Mouse (Mus musculus): Measurements from ENCODE around the gene Efna1. TPM values are rescaled to one million over a fixed set of nuclear protein-coding genes. Genes with fewer than 3 reads are reported as not detected.
A peak's percentile ranks its signal among the peaks of the same experiment; 100 is the strongest.

The Efna1 gene
- polyA plus RNA-seq, 1 experiment: 5.3 TPM

GRCm38 (mm10) chr3:89259076-89259475 is 21.9 kb downstream of the Efna1 start, which contains the start of gene Dpm3:
TSS of gene Dpm3 (plus strand) at chr3:89259358.
- Histone ChIP-seq H3K4me1 (ENCODE audit: control insufficient read depth, insufficient read depth, insufficient read length) (no peaks in the 10 kb centered on the region), H3K27me3 (ENCODE audit: control insufficient read depth, insufficient read depth, low read length) (no peaks in the 10 kb centered on the region), H3K27ac (ENCODE audit: insufficient read depth, low read length) (no peak within 1 kb of the TSS), H3K36me3 (ENCODE audit: control insufficient read depth, insufficient read depth, low read length) (no peaks in the 10 kb centered on the region), H3K4me3 (ENCODE audit: extremely low read depth, insufficient read depth, insufficient read length) (no peak within 1 kb of the TSS)
- DNase-seq (ENCODE audit: low read depth in 1 of 2, low spot score in 2 of 2): no peak
- TF ChIP-seq CTCF (IDR thresholded peaks at IDR 0.05; ENCODE audit: extremely low read depth, insufficient read depth, insufficient read length, insufficient replicate concordance): no peak
- 80% methylated on average over 7 of the region's 7 CpGs for WGBS

GRCm38 (mm10) chr3:89256177-89256576 is 24.8 kb downstream of the Efna1 start:
- Histone ChIP-seq H3K27me3 (ENCODE audit: control insufficient read depth, insufficient read depth, low read length) (no peaks in the 10 kb centered on the region), H3K4me3 (ENCODE audit: extremely low read depth, insufficient read depth, insufficient read length) (no peak overlapping the region), H3K27ac (ENCODE audit: insufficient read depth, low read length) (no peak overlapping the region), H3K4me1 (ENCODE audit: control insufficient read depth, insufficient read depth, insufficient read length) (peaks cover 6% of the 10 kb centered on the region; the same call in 1 of the 2 replicates), H3K36me3 (ENCODE audit: control insufficient read depth, insufficient read depth, low read length) (no peaks in the 10 kb centered on the region)
- DNase-seq (ENCODE audit: low read depth in 1 of 2, low spot score in 2 of 2): no peak
- WGBS: 72% methylated on average over 5 of the region's 5 CpGs
- TF ChIP-seq POLR2A (IDR thresholded peaks at IDR 0.05; ENCODE audit: low read depth, low read length) (no peak), CTCF (IDR thresholded peaks at IDR 0.05; ENCODE audit: extremely low read depth, insufficient read depth, insufficient read length, insufficient replicate concordance) (no peak)

GRCm38 (mm10) chr3:89254994-89255393 is 25.9 kb downstream of the Efna1 start:
- no peak overlapping the region for H3K4me3 ChIP-seq (ENCODE audit: extremely low read depth, insufficient read depth, insufficient read length)
- H3K4me1 ChIP-seq (ENCODE audit: control insufficient read depth, insufficient read depth, insufficient read length): peaks cover 14% of the 10 kb centered on the region
- H3K27ac ChIP-seq (ENCODE audit: insufficient read depth, low read length): no peak overlapping the region
- H3K36me3 ChIP-seq (ENCODE audit: control insufficient read depth, insufficient read depth, low read length): no peaks in the 10 kb centered on the region
- DNase-seq (ENCODE audit: low read depth in 1 of 2, low spot score in 2 of 2): no peak
- no peaks in the 10 kb centered on the region for H3K27me3 ChIP-seq (ENCODE audit: control insufficient read depth, insufficient read depth, low read length)
- 90% methylated on average over 5 of the region's 5 CpGs for WGBS
- TF ChIP-seq CTCF (IDR thresholded peaks at IDR 0.05; ENCODE audit: extremely low read depth, insufficient read depth, insufficient read length, insufficient replicate concordance): no peak

GRCm38 (mm10) chr3:89251365-89251895 is 29.5 kb downstream of the Efna1 start:
- H3K27ac ChIP-seq (ENCODE audit: insufficient read depth, low read length): peak overlapping the region; percentile 87
- peak overlapping the region; percentile 64 for H3K4me3 ChIP-seq (ENCODE audit: extremely low read depth, insufficient read depth, insufficient read length)
- H3K4me1 ChIP-seq (ENCODE audit: control insufficient read depth, insufficient read depth, insufficient read length): peaks cover 19% of the 10 kb centered on the region
- TF ChIP-seq CTCF (IDR thresholded peaks at IDR 0.05; ENCODE audit: extremely low read depth, insufficient read depth, insufficient read length, insufficient replicate concordance): no peak
- TF ChIP-seq POLR2A (IDR thresholded peaks at IDR 0.05; ENCODE audit: low read depth, low read length): peak; percentile 64
- WGBS: 4% methylated on average over 17 of the region's 17 CpGs
- peak in 1 of 2 experiments; percentile 89 for DNase-seq (ENCODE audit: low read depth in 1 of 2, low spot score in 2 of 2)
- H3K36me3 ChIP-seq (ENCODE audit: control insufficient read depth, insufficient read depth, low read length): no peaks in the 10 kb centered on the region
- no peaks in the 10 kb centered on the region for H3K27me3 ChIP-seq (ENCODE audit: control insufficient read depth, insufficient read depth, low read length)

- WGBS: 16% methylated on average over 7 of the region's 7 CpGs
- peak overlapping the region; percentile 82 for H3K27ac ChIP-seq (ENCODE audit: insufficient read depth, low read length)
- TF ChIP-seq CTCF (IDR thresholded peaks at IDR 0.05; ENCODE audit: extremely low read depth, insufficient read depth, insufficient read length, insufficient replicate concordance) (peak; percentile 87; the same call in 1 of the 2 replicates), POLR2A (IDR thresholded peaks at IDR 0.05; ENCODE audit: low read depth, low read length) (no peak)
- H3K27me3 ChIP-seq (ENCODE audit: control insufficient read depth, insufficient read depth, low read length): no peaks in the 10 kb centered on the region
- peaks cover 23% of the 10 kb centered on the region for H3K4me1 ChIP-seq (ENCODE audit: control insufficient read depth, insufficient read depth, insufficient read length)
- no peaks in the 10 kb centered on the region for H3K36me3 ChIP-seq (ENCODE audit: control insufficient read depth, insufficient read depth, low read length)
- peak in 1 of 2 experiments; percentile 79 for DNase-seq (ENCODE audit: low read depth in 1 of 2, low spot score in 2 of 2)
- no peak overlapping the region for H3K4me3 ChIP-seq (ENCODE audit: extremely low read depth, insufficient read depth, insufficient read length)
These were observed 30.4 kb downstream of the Efna1 start for GRCm38 (mm10) chr3:89250435-89251040.

GRCm38 (mm10) chr3:89247466-89247865 is 33.5 kb downstream of the Efna1 start:
- peaks cover 36% of the 10 kb centered on the region for H3K4me1 ChIP-seq (ENCODE audit: control insufficient read depth, insufficient read depth, insufficient read length)
- no peak for DNase-seq (ENCODE audit: low read depth in 1 of 2, low spot score in 2 of 2)
- H3K36me3 ChIP-seq (ENCODE audit: control insufficient read depth, insufficient read depth, low read length): no peaks in the 10 kb centered on the region
- no peaks in the 10 kb centered on the region for H3K27me3 ChIP-seq (ENCODE audit: control insufficient read depth, insufficient read depth, low read length)
- no peak overlapping the region for H3K4me3 ChIP-seq (ENCODE audit: extremely low read depth, insufficient read depth, insufficient read length)
- no peak overlapping the region for H3K27ac ChIP-seq (ENCODE audit: insufficient read depth, low read length)
- TF ChIP-seq CTCF (IDR thresholded peaks at IDR 0.05; ENCODE audit: extremely low read depth, insufficient read depth, insufficient read length, insufficient replicate concordance) (no peak), POLR2A (IDR thresholded peaks at IDR 0.05; ENCODE audit: low read depth, low read length) (no peak)
- 63% methylated on average over 4 of the region's 4 CpGs for WGBS
